19 mouse cellular contexts compared by ENCODE assay signal in the genomic region with DNA sequence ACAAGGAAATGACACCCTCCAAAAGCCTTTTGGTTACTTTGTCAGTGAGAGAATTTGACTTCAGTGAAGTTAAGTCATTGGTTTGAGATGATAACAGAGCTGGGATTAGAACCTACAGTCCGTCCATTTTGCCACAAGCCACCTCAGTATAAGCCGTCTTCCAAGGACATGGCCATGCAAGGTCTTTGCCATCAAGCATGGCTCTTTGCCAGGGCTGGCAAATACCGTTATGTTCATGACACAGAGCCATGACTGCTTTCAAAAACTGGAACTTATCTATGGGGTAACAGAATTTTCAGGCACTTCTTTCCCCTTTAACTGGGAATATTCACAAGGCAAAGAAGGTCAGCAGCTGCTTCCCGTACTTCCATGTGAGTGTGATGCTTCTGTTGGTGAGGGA.
"Had no signal": no experiment of that assay in that cellular context is flagged by ENCODE, and none has a peak within 500 bp of the region (broad histone marks: within the 10 kb centered on the region; RNA-seq: fewer than 3 reads in every experiment).

No protein-coding gene starts in this region.

- H3K4me1 ChIP-seq: kidney, embryonic 15.5 days; liver, embryonic 12.5 days; liver, embryonic 15.5 days; lung, embryonic 15.5 days; megakaryocyte, embryonic 14.5 days; midbrain, embryonic 10.5 days; midbrain, embryonic 13.5 days; neural tube, embryonic 13.5 days; stomach, embryonic 15.5 days had no signal

- H3K4me3 ChIP-seq: kidney, embryonic 15.5 days; liver, embryonic 12.5 days; liver, embryonic 15.5 days; lung, embryonic 15.5 days; megakaryocyte, embryonic 14.5 days; midbrain, embryonic 10.5 days; midbrain, embryonic 13.5 days; myocyte; neural tube, embryonic 13.5 days; stomach, embryonic 15.5 days had no signal

- DNase-seq: kidney, postnatal 10 days; kidney, postnatal 36 days; lung, adult 18-20 months; lung, postnatal 10 days; retina, postnatal 1 day; right cerebral cortex, postnatal 25 days; spleen, adult 18-20 months; thymus, postnatal 36 days had no signal

- H3K9ac ChIP-seq: kidney, embryonic 15.5 days; liver, embryonic 12.5 days; liver, embryonic 15.5 days; lung, embryonic 15.5 days; midbrain, embryonic 13.5 days; neural tube, embryonic 13.5 days; stomach, embryonic 15.5 days had no signal

- H3K9me3 ChIP-seq: kidney, embryonic 15.5 days; liver, embryonic 15.5 days; lung, embryonic 15.5 days; midbrain, embryonic 10.5 days; stomach, embryonic 15.5 days had no signal

- H3K27ac ChIP-seq: kidney, embryonic 15.5 days; liver, embryonic 12.5 days; liver, embryonic 15.5 days; lung, embryonic 15.5 days; midbrain, embryonic 10.5 days; midbrain, embryonic 13.5 days; neural tube, embryonic 13.5 days; stomach, embryonic 15.5 days had no signal

- ATAC-seq: liver, embryonic 12.5 days; midbrain, embryonic 13.5 days; midbrain, embryonic 16.5 days had no signal

- H3K36me3 ChIP-seq: kidney, embryonic 15.5 days; liver, embryonic 12.5 days; liver, embryonic 15.5 days; lung, embryonic 15.5 days; midbrain, embryonic 10.5 days; midbrain, embryonic 13.5 days; neural tube, embryonic 13.5 days; stomach, embryonic 15.5 days had no signal

- H3K27me3 ChIP-seq: kidney, embryonic 15.5 days; liver, embryonic 12.5 days; liver, embryonic 15.5 days; lung, embryonic 15.5 days; megakaryocyte, embryonic 14.5 days; midbrain, embryonic 13.5 days; neural tube, embryonic 13.5 days; stomach, embryonic 15.5 days had no signal

- H3K4me2 ChIP-seq: kidney, embryonic 15.5 days; liver, embryonic 12.5 days; liver, embryonic 15.5 days; lung, embryonic 15.5 days; midbrain, embryonic 13.5 days; neural tube, embryonic 13.5 days; stomach, embryonic 15.5 days had no signal
